Comparison of ENCODE assay signal across 9 mouse cellular contexts in the genomic region with DNA sequence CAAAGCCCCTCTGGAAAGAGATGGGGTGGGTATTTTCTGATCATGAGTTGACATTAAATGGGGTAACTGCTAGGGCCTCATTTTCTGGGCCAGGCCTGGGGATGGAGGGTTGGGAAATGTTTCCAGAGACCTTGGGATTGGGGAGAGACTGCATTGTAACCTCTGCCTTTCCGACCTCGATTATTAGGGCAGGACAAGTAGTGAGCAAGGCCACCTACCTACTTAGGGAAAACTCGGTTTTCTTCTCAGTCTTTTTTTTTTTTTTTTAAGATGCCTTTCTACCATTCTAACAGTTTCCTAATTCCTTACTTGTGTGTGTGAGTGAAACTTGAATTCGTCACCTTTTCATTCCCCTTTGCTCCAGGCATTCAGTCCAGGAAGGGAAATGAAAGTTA. TPM values are rescaled to one million over a fixed set of nuclear protein-coding genes. Genes with fewer than 3 reads are reported as not detected.
DNase-seq lines count a peak whose midpoint lies in the region; ATAC-seq and TF ChIP-seq lines count a peak whose summit lies in the region.
"Had no signal": no experiment of that assay in that cellular context is flagged by ENCODE, and none has a peak within 500 bp of the region (broad histone marks: within the 10 kb centered on the region; RNA-seq: fewer than 3 reads in every experiment).

No protein-coding gene starts in this region.

- peak overlapping the region; percentile 78 to 87 for H3K4me3 ChIP-seq in heart, embryonic 14.5 days (ENCODE audit: control insufficient read depth in 1 of 2, insufficient read depth in 1 of 2, low read depth in 1 of 2, low read length in 2 of 2)
- peak overlapping the region; percentile 91 for H3K4me3 ChIP-seq in E14TG2a.4 (replicated peaks; ENCODE audit: low read length)
- peak overlapping the region; percentile 94 for H3K4me3 ChIP-seq in forebrain, embryonic 11.5 days (ENCODE audit: low read depth, low read length)
- H3K4me3 ChIP-seq in liver, embryonic 14.5 days (ENCODE audit: insufficient read depth in 1 of 2, low read depth in 2 of 2, low read length in 2 of 2), result peak overlapping the region; percentile 78 to 84

- peaks cover 32% of the 10 kb centered on the region for H3K36me3 ChIP-seq in heart, embryonic 14.5 days (ENCODE audit: control insufficient read depth, insufficient read depth, low read length)
- H3K36me3 ChIP-seq in E14TG2a.4 (ENCODE audit: insufficient read depth, low read length), result peaks cover 43% of the 10 kb centered on the region
- peaks cover 8% of the 10 kb centered on the region; the same call in 1 of the 2 replicates for H3K36me3 ChIP-seq in forebrain, embryonic 11.5 days (ENCODE audit: control insufficient read depth, insufficient read depth, low read length)
- H3K36me3 ChIP-seq in liver, embryonic 14.5 days (replicated peaks; ENCODE audit: control insufficient read depth, insufficient read depth, low read depth), result peaks cover 10% of the 10 kb centered on the region

- WGBS in heart, embryonic 14.5 days, result 7% methylated on average over 4 of the region's 4 CpGs
- 8% methylated on average over 4 of the region's 4 CpGs for WGBS in forebrain, embryonic 11.5 days
- 0% methylated on average over 4 of the region's 4 CpGs for WGBS in liver, embryonic 14.5 days (ENCODE audit: insufficient replicate concordance)

- H3K4me1 ChIP-seq in heart, embryonic 14.5 days (ENCODE audit: control insufficient read depth in 2 of 2, insufficient read depth in 2 of 2, low read length in 2 of 2), result peaks cover 3 to 23% of the 10 kb centered on the region in 2 experiments; a peak in 3 of 4 replicates
- peaks cover 45% of the 10 kb centered on the region for H3K4me1 ChIP-seq in E14TG2a.4 (replicated peaks; ENCODE audit: low read depth, low read length)
- no peaks in the 10 kb centered on the region; the same call in 1 of the 2 replicates for H3K4me1 ChIP-seq in forebrain, embryonic 11.5 days (replicated peaks; ENCODE audit: control insufficient read depth, insufficient read depth, low read length)
- H3K4me1 ChIP-seq in liver, embryonic 14.5 days (replicated peaks; ENCODE audit: control insufficient read depth in 2 of 2, insufficient read depth in 2 of 2, low read length in 1 of 2), result peaks cover 14 to 16% of the 10 kb centered on the region in 2 experiments

- no peaks in the 10 kb centered on the region for H3K9me3 ChIP-seq in heart, embryonic 14.5 days (ENCODE audit: control insufficient read depth, low read length)
- no peaks in the 10 kb centered on the region for H3K9me3 ChIP-seq in E14TG2a.4 (ENCODE audit: low read length)
- H3K9me3 ChIP-seq in forebrain, embryonic 11.5 days (ENCODE audit: control insufficient read depth, low read length), result no peaks in the 10 kb centered on the region; the same call in 1 of the 2 replicates
- H3K9me3 ChIP-seq in liver, embryonic 14.5 days (ENCODE audit: control insufficient read depth, low read length), result no peaks in the 10 kb centered on the region

- peak overlapping the region; percentile 92 for H3K4me2 ChIP-seq in heart, embryonic 14.5 days (ENCODE audit: low read length)
- peak overlapping the region; percentile 57 for H3K4me2 ChIP-seq in forebrain, embryonic 11.5 days (ENCODE audit: low read depth, low read length, severe bottlenecking)
- peak overlapping the region; percentile 83 for H3K4me2 ChIP-seq in liver, embryonic 14.5 days (ENCODE audit: low read depth)

- DNase-seq in heart, adult 9 months (ENCODE audit: low spot score in 2 of 2), result no peak
- no peak for DNase-seq in forebrain, embryonic 11.5 days (ENCODE audit: low spot score)
- no peak for DNase-seq in liver, embryonic 14.5 days (ENCODE audit: low read depth in 3 of 3, low spot score in 3 of 3)
- no peak for DNase-seq in cerebellum, adult 9-11 months
- no peak for DNase-seq in cerebellum, postnatal 36 days

- peak overlapping the region; percentile 66 to 96 for H3K27ac ChIP-seq in heart, embryonic 14.5 days (replicated peaks in 1 of 2; ENCODE audit: control insufficient read depth in 1 of 2, insufficient read depth in 1 of 2, low read depth in 2 of 2, low read length in 2 of 2)
- peak overlapping the region; percentile 88; the same call in 1 of the 2 replicates for H3K27ac ChIP-seq in forebrain, embryonic 11.5 days (ENCODE audit: low read depth, low read length)
- peak overlapping the region; percentile 82 for H3K27ac ChIP-seq in liver, embryonic 14.5 days

- no peak for ATAC-seq in heart, embryonic 14.5 days (ENCODE audit: insufficient number of reproducible peaks, insufficient read depth, low FRiP score, low read depth)
- ATAC-seq in forebrain, embryonic 11.5 days (replicated peaks; ENCODE audit: low FRiP score), result no peak
- no peak for ATAC-seq in liver, embryonic 14.5 days (ENCODE audit: insufficient read depth)
- ATAC-seq in inflammation-experienced regulatory T-cells, adult 6 months, result no peak

- H3K27me3 ChIP-seq in heart, embryonic 14.5 days (ENCODE audit: control insufficient read depth, insufficient read depth, low read length), result no peaks in the 10 kb centered on the region
- no peaks in the 10 kb centered on the region for H3K27me3 ChIP-seq in E14TG2a.4 (ENCODE audit: insufficient read depth, low read length)
- H3K27me3 ChIP-seq in forebrain, embryonic 11.5 days (ENCODE audit: control insufficient read depth, insufficient read depth, low read length), result no peaks in the 10 kb centered on the region
- no peaks in the 10 kb centered on the region for H3K27me3 ChIP-seq in liver, embryonic 14.5 days (ENCODE audit: control insufficient read depth, insufficient read depth, low read length)
- H3K27me3 ChIP-seq: Patski had no signal

- TF ChIP-seq CTCF in E14TG2a.4 (conservative IDR thresholded peaks at IDR 0.05; ENCODE audit: low read length), result no peak
- no peak for TF ChIP-seq CTCF in liver, embryonic 14.5 days (IDR thresholded peaks at IDR 0.05; ENCODE audit: low read depth)

- H3K9ac ChIP-seq in heart, embryonic 14.5 days (ENCODE audit: low read length), result peak overlapping the region; percentile 99
- H3K9ac ChIP-seq in forebrain, embryonic 11.5 days (ENCODE audit: low read length), result peak overlapping the region; percentile 99
- H3K9ac ChIP-seq in liver, embryonic 14.5 days (replicated peaks), result peak overlapping the region; percentile 86

- no peak for TF ChIP-seq EP300 in liver, embryonic 14.5 days (IDR thresholded peaks at IDR 0.05; ENCODE audit: low read depth)

RNA-seq across cellular contexts. Expression of a gene that starts 3.9 kb away (rescaled TPM):
- 18.1 and 21.9 TPM in 2 replicates for polyA plus RNA-seq in heart, embryonic 14.5 days (2014; fragmentation: Nextera tagmentation; extraction: Ambion mirVana)
- polyA plus RNA-seq in forebrain, embryonic 11.5 days (2014; fragmentation: Nextera tagmentation; extraction: Ambion mirVana), result 27.5 and 31.5 TPM in 2 replicates
- 12.0 and 16.3 TPM in 2 replicates for polyA plus RNA-seq in liver, embryonic 14.5 days (2012; rRNA removed)
- 10.2 and 10.6 TPM in 2 replicates for polyA plus RNA-seq in liver, embryonic 14.5 days (2014; fragmentation: Nextera tagmentation; extraction: Ambion mirVana)
- 10 to 100 TPM; 18.1 to 28.7 (median 20.4) TPM for polyA plus RNA-seq in inflammation-experienced regulatory T-cells, adult 6 months (2017; shearing (Covaris generic))

RNA-seq across cellular contexts. Expression of a gene that starts 35.8 kb away (rescaled TPM):
- polyA plus RNA-seq in heart, embryonic 14.5 days (2014; fragmentation: Nextera tagmentation; extraction: Ambion mirVana), result not detected in 2 replicates
- not detected in 2 replicates for polyA plus RNA-seq in forebrain, embryonic 11.5 days (2014; fragmentation: Nextera tagmentation; extraction: Ambion mirVana)
- polyA plus RNA-seq in liver, embryonic 14.5 days (2012; rRNA removed), result not detected in 2 replicates
- polyA plus RNA-seq in liver, embryonic 14.5 days (2014; fragmentation: Nextera tagmentation; extraction: Ambion mirVana), result not detected in 2 replicates
- not detected for polyA plus RNA-seq in inflammation-experienced regulatory T-cells, adult 6 months (2017; shearing (Covaris generic))
- polyA plus RNA-seq: Patski had no signal

RNA-seq across cellular contexts. Expression of a gene that starts 56.2 kb away (rescaled TPM):
- polyA plus RNA-seq in heart, embryonic 14.5 days (2014; fragmentation: Nextera tagmentation; extraction: Ambion mirVana), result 25.2 and 26.0 TPM in 2 replicates
- 41.7 and 43.2 TPM in 2 replicates for polyA plus RNA-seq in forebrain, embryonic 11.5 days (2014; fragmentation: Nextera tagmentation; extraction: Ambion mirVana)
- 12.0 and 16.6 TPM in 2 replicates for polyA plus RNA-seq in liver, embryonic 14.5 days (2012; rRNA removed)
- 14.2 and 14.6 TPM in 2 replicates for polyA plus RNA-seq in liver, embryonic 14.5 days (2014; fragmentation: Nextera tagmentation; extraction: Ambion mirVana)
- polyA plus RNA-seq in inflammation-experienced regulatory T-cells, adult 6 months (2017; shearing (Covaris generic)), result 10 to 100 TPM; 12.5 to 21.4 (median 20.0) TPM
